Mouse (Mus musculus) thymus, adult 2 months (tissue): ENCODE measurements around the gene Mcat.

Experiments
- CTCF ChIP-seq: fragments of 200-500 bp; IDR thresholded peaks from 2 replicates; pipeline ENCODE4 v1.5.1; 2012; ENCODE audit warnings: mild to moderate bottlenecking, control low read depth, low read length, moderate library complexity, borderline replicate concordance; ENCODE audit not compliant: control insufficient read depth, poor library complexity, insufficient read depth; ENCODE audit errors: extremely low read depth
- POLR2A ChIP-seq: fragments of 200-500 bp; IDR thresholded peaks from 2 replicates; pipeline ENCODE4 v1.6.1; 2012; ENCODE audit warnings: mild to moderate bottlenecking, low read length, control low read depth, moderate library complexity; ENCODE audit not compliant: control insufficient read depth, poor library complexity, insufficient read depth; ENCODE audit errors: extremely low read depth

GRCm38 (mm10) chr15:83569682-83570081 lies 6.1 kb upstream of the Mcat start:
- TF ChIP-seq CTCF (no peak), POLR2A (no peak)
